Mouse (Mus musculus): ENCODE results near the gene Syf2. TPM values are rescaled to one million over a fixed set of nuclear protein-coding genes. Genes with fewer than 3 reads are reported as not detected.

The Syf2 gene
- polyA plus RNA-seq, 2 experiments = 64.3 to 64.5 TPM

- Histone ChIP-seq H3K9me3 (ENCODE audit: control insufficient read depth, low read length) (no peaks in the 10 kb centered on the region), H3K36me3 (ENCODE audit: control insufficient read depth, insufficient read depth, low read length) (no peaks in the 10 kb centered on the region), H3K27me3 (ENCODE audit: control insufficient read depth, insufficient read depth, low read length) (no peaks in the 10 kb centered on the region), H3K9ac (ENCODE audit: low read depth, low read length, severe bottlenecking) (no peak overlapping the region), H3K4me3 (replicated peaks; ENCODE audit: low read length) (no peak overlapping the region), H3K4me2 (replicated peaks; ENCODE audit: low read depth, low read length, severe bottlenecking) (no peak overlapping the region), H3K27ac (replicated peaks; ENCODE audit: low read depth, low read length) (no peak overlapping the region), H3K4me1 (ENCODE audit: control insufficient read depth, insufficient read depth, low read length) (peaks cover 9% of the 10 kb centered on the region)
- DNase-seq (ENCODE audit: low spot score) (no peak), ATAC-seq (ENCODE audit: low FRiP score, low read depth) (no peak)
- TF ChIP-seq POLR2A (IDR thresholded peaks at IDR 0.05; ENCODE audit: borderline replicate concordance, extremely low read depth, insufficient read depth, insufficient read length) = no peak
- 78% methylated on average over 11 of the region's 11 CpGs for WGBS
Measured at GRCm38 (mm10) chr4:134985626-134986335, 55.1 kb downstream of the Syf2 start.

- ATAC-seq (ENCODE audit: low FRiP score, low read depth) = no peak
- Histone ChIP-seq H3K4me1 (ENCODE audit: control insufficient read depth, insufficient read depth, low read length) (peaks cover 9% of the 10 kb centered on the region), H3K27ac (replicated peaks; ENCODE audit: low read depth, low read length) (no peak overlapping the region), H3K27me3 (ENCODE audit: control insufficient read depth, insufficient read depth, low read length) (no peaks in the 10 kb centered on the region), H3K36me3 (ENCODE audit: control insufficient read depth, insufficient read depth, low read length) (no peaks in the 10 kb centered on the region), H3K4me2 (replicated peaks; ENCODE audit: low read depth, low read length, severe bottlenecking) (no peak overlapping the region), H3K4me3 (replicated peaks; ENCODE audit: low read length) (no peak overlapping the region), H3K9me3 (ENCODE audit: control insufficient read depth, low read length) (no peaks in the 10 kb centered on the region), H3K9ac (ENCODE audit: low read depth, low read length, severe bottlenecking) (no peak overlapping the region)
- no peak for DNase-seq (ENCODE audit: low spot score)
- WGBS = 56% methylated on average over 4 of the region's 4 CpGs
- no peak for TF ChIP-seq POLR2A (IDR thresholded peaks at IDR 0.05; ENCODE audit: borderline replicate concordance, extremely low read depth, insufficient read depth, insufficient read length)
Measured at GRCm38 (mm10) chr4:134986336-134986635, 55.6 kb downstream of the Syf2 start.

GRCm38 (mm10) chr4:134986963-134987362 is 56.3 kb downstream of the Syf2 start:
- 75% methylated on average over 3 of the region's 3 CpGs for WGBS
- no peak overlapping the region for H3K9ac ChIP-seq (ENCODE audit: low read depth, low read length, severe bottlenecking)
- H3K4me1 ChIP-seq (ENCODE audit: control insufficient read depth, insufficient read depth, low read length) = peaks cover 9% of the 10 kb centered on the region

More at GRCm38 (mm10) chr4:134986963-134987362, 56.3 kb downstream of the Syf2 start:
- TF ChIP-seq POLR2A (IDR thresholded peaks at IDR 0.05; ENCODE audit: borderline replicate concordance, extremely low read depth, insufficient read depth, insufficient read length) = no peak
- ATAC-seq (ENCODE audit: low FRiP score, low read depth) (no peak), DNase-seq (ENCODE audit: low spot score) (no peak)
- Histone ChIP-seq H3K9me3 (ENCODE audit: control insufficient read depth, low read length) (no peaks in the 10 kb centered on the region), H3K4me2 (replicated peaks; ENCODE audit: low read depth, low read length, severe bottlenecking) (no peak overlapping the region), H3K27me3 (ENCODE audit: control insufficient read depth, insufficient read depth, low read length) (no peaks in the 10 kb centered on the region), H3K27ac (replicated peaks; ENCODE audit: low read depth, low read length) (no peak overlapping the region), H3K4me3 (replicated peaks; ENCODE audit: low read length) (no peak overlapping the region), H3K36me3 (ENCODE audit: control insufficient read depth, insufficient read depth, low read length) (no peaks in the 10 kb centered on the region)

Other genes with a start within 250 kb of the Syf2 start
- 9.1 and 10.6 TPM in 2 replicates for gene Man1c1, start 226.6 kb upstream of the Syf2 start, polyA plus RNA-seq (2012; rRNA removed)
- gene Man1c1, start 226.6 kb upstream of the Syf2 start, polyA plus RNA-seq (2014; fragmentation: Nextera tagmentation; extraction: Ambion mirVana) = 5.1 and 5.9 TPM in 2 replicates
- 18.0 and 22.0 TPM in 2 replicates for gene Ldlrap1, start 162.9 kb upstream of the Syf2 start, polyA plus RNA-seq (2012; rRNA removed)
- 25.1 and 27.9 TPM in 2 replicates for gene Ldlrap1, start 162.9 kb upstream of the Syf2 start, polyA plus RNA-seq (2014; fragmentation: Nextera tagmentation; extraction: Ambion mirVana)
- 26.1 and 29.5 TPM in 2 replicates for gene Maco1, start 77.6 kb upstream of the Syf2 start, polyA plus RNA-seq (2012; rRNA removed)
- gene Maco1, start 77.6 kb upstream of the Syf2 start, polyA plus RNA-seq (2014; fragmentation: Nextera tagmentation; extraction: Ambion mirVana) = 40.4 and 47.1 TPM in 2 replicates
- gene Rhd, start 66.4 kb upstream of the Syf2 start, polyA plus RNA-seq (2012; rRNA removed) = 3.3 and 3.6 TPM in 2 replicates
- 3.6 and 4.1 TPM in 2 replicates for gene Rhd, start 66.4 kb upstream of the Syf2 start, polyA plus RNA-seq (2014; fragmentation: Nextera tagmentation; extraction: Ambion mirVana)
- gene Tmem50a, start 15.9 kb upstream of the Syf2 start, polyA plus RNA-seq (2012; rRNA removed) = 119 and 131 TPM in 2 replicates
- gene Tmem50a, start 15.9 kb upstream of the Syf2 start, polyA plus RNA-seq (2014; fragmentation: Nextera tagmentation; extraction: Ambion mirVana) = 166 TPM in 2 replicates
- 627 and 690 TPM in 2 replicates for gene Rsrp1, start 7.3 kb upstream of the Syf2 start, polyA plus RNA-seq (2012; rRNA removed)
- 416 and 463 TPM in 2 replicates for gene Rsrp1, start 7.3 kb upstream of the Syf2 start, polyA plus RNA-seq (2014; fragmentation: Nextera tagmentation; extraction: Ambion mirVana)
- 11.1 and 18.3 TPM in 2 replicates for gene Runx3, start 189.8 kb downstream of the Syf2 start, polyA plus RNA-seq (2012; rRNA removed)
- 6.3 and 7.7 TPM in 2 replicates for gene Runx3, start 189.8 kb downstream of the Syf2 start, polyA plus RNA-seq (2014; fragmentation: Nextera tagmentation; extraction: Ambion mirVana)

Measured in limb, embryonic 14.5 days (tissue).